Mouse (Mus musculus) layer of hippocampus, adult 9-10 months (tissue): ENCODE results near the gene Pdcd11.

Source experiments
- DNase-seq: peaks from one replicate; pipeline ENCODE4 v3.0.0; 2022; ENCODE audit warnings: low spot score

Gene Pdcd11

GRCm38 (mm10) chr19:47090550-47091156, at the start of gene Pdcd11, which contains the start of gene Usmg5:
TSS of gene Pdcd11 (plus strand) at chr19:47090768.
TSS of gene Usmg5 (minus strand) at chr19:47090647.
- peak; percentile 81 for DNase-seq

DNA sequence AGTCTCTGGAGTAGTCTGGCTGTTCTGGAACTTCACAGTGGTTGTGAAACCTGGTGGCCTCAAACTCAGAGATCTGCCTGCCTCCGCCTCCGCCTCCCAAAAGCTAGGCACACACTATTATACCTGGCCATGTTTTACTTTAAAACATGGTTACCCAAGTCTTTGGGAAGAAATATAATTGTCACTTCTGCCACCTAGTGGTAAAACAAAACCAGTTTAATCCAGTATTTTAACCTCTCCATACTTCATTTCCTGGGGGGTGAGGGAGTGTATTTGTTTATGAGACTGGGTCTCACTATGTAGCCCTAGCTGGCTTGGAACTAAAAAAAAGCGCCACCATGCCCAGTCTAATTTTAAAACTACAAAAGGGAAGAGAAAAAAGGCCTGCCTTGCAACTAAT, 47.0 kb upstream of the Pdcd11 start:
- DNase-seq = no peak

GRCm38 (mm10) chr19:47046343-47046742, 44.2 kb upstream of the Pdcd11 start:
- DNase-seq = no peak

DNA sequence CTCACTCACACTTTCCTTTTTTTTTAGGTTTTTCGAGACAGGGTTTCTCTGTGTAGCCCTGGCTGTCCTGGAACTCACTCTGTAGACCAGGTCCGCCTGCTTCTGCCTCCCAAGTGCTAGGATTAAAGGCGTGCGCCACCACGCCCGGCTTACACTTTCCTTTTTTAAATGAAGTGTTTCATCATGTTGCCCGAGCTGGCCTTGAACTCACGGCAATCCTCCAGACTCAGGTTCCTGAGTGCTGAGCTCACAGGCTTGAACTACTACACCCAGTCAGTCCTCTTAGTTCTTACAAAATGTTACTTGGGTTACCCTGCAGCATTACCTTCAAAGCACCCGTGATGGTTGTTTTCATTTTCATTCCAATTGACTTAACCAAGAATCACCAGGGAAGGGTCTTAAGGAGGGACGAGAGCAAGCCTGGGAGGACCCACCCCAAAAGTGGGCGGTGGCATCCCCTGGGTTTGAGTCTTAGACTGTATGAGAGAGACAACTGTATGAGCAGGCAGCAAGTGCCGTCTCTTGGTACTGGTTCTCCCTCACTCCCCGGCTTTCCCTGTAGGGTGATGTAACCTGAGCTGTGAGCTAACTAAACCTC, 43.2 kb upstream of the Pdcd11 start:
- no peak for DNase-seq

DNA sequence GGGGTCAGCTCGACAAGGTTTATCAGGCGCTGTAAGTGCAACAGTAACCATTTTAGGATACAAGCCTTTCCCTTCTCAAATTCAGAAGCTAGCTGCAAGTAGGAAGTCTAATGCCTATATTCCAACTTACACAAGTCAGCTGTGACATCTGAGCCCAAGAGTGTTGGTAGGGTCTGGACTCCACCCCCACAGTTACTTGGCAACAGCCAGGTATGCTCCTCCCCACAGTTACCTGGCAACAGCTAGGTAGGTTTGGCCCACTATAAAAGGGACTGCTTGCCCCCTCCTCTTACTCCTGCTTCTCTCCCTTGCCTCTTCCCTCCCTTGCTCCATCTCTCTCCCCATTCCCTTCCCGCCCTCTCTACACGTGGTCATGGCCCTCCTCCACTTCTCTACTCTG, 41.5 kb upstream of the Pdcd11 start:
- DNase-seq = no peak

DNA sequence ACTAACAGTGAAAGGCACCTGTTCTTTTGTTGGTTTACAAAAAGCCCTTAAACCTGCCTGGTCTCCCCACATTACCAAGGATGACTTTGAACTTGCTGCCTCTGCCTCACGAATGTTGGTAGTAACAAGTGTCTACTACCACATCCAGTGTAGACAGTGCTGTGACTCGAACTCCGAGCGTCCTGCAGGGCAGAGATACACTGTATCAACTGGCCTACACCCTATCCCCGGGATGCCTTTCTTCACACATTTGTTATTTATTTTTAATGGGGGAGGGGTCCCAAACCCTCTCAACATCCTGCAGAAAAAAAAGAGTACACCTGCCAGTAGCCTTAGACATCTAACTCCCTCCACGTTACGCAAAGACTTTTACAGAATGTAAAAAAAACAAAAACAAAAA, 40.7 kb upstream of the Pdcd11 start:
- DNase-seq = no peak

GRCm38 (mm10) chr19:47050271-47051032, 40.1 kb upstream of the Pdcd11 start, which contains the start of gene Pcgf6:
TSS of gene Pcgf6 (minus strand) at chr19:47050906.
- peak; percentile 18 for DNase-seq

DNA sequence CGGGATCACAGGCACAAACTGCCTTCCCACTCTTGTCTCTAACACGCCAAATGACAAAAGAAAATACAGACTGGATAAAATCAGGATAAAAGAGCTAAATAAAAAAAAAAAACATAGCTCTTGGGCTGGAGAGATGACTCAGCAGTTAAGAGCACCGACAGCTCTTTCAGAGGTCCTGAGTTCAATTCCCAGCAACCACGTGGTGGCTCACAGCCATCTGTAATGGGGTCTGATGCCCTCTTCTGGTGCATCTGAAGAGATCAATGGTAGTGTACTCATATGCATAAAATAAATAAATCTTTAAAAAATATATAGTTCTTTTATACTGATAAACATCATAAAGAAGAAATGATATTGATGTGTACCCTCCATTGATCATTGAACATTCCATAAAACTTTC, 37.6 kb upstream of the Pdcd11 start:
- no peak for DNase-seq

DNA sequence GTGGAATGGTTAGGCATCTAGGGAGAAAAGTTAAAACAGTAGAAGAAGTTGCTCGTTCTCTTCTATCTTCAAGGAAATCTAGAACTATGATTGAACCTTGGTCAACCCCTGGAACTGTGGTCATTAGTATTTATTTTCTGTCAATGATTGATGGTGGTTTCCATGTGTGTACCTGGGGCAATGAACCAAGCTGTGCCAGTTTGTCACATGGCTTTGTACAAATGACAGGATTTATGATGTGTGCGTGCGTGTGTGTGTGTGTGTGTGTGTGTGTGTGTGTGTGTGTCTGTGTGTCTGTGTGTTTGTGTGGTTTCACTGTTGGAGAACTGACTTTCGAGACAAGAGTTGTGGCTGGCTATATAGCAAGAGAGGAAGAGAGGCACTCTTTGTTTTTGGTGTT, 37.1 kb upstream of the Pdcd11 start:
- no peak for DNase-seq

GRCm38 (mm10) chr19:47057684-47058083, 32.9 kb upstream of the Pdcd11 start:
- no peak for DNase-seq

- no peak for DNase-seq
Measured at GRCm38 (mm10) chr19:47065860-47066259, 24.7 kb upstream of the Pdcd11 start.

DNA sequence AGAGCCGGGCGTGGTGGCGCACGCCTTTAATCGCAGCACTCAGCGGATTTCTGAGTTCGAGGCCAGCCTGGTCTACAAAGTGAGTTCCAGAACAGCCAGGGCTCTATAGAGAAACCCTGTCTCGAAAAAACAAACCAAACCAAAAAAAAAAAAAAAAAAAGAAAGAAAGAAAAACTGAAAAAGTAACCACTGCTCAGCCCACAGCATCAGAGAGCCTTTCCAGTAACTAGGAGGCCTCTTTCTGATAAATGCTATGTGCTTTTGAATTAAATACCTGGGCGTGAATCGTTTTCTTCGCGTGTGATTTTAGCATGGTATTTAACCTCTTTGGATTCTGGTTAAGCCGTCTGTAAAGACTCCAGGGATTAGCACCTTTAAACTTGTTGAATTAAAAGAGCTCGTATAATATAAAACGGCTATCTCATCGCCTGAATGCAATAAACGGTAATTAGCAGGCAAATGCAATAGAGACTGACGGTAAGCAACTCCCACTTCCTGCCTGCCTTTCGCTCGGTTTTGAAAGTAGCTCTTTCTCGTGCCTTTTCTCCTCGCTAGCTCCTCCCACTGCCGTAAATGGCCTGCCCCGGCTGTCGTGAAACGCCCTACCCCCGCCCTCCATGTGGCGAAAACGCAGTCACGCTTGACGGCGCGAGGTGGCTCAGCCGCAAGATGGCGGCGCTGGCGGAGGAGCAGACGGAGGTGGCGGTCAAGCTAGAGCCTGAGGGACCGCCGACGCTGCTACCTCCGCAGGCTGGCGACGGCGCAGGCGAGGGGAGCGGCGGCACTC, 23.3 kb upstream of the Pdcd11 start, which contains the start of gene Taf5:
Gene Taf5 (plus strand): TSS at position 651 of the 787 bp plus-strand sequence.
- DNase-seq = peak; percentile 88

DNA sequence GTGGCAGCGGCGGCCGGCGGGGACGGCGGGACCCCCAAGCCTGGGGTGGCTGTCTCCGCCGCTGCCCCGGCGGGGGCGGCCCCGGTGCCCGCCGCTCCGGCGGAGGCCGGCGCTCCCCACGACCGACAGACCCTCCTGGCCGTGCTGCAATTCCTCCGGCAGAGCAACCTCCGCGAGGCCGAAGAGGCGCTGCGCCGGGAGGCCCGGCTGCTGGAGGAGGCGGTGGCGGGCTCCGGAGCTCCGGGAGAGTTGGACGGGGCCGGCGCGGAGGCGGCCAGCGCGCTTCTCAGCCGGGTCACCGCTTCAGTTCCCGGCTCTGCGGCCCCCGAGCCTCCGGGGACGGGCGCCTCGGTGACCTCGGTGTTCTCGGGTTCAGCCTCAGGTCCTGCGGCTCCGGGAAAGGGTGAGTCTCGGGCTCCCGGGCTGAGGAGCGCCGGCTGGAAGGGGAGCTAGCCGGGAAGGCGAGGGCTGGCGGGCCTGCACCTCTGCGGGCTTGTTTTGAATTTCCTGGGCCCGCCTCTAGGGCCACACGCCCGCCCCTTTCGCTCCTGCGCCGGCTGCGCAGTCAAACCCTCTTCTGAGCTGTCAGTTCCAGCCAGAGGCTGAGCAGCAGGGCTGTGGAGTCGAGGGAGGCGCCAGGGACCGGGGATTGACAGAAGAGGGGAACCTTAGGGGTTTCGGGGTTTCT, 22.5 kb upstream of the Pdcd11 start:
- peak; percentile 36 for DNase-seq

DNA sequence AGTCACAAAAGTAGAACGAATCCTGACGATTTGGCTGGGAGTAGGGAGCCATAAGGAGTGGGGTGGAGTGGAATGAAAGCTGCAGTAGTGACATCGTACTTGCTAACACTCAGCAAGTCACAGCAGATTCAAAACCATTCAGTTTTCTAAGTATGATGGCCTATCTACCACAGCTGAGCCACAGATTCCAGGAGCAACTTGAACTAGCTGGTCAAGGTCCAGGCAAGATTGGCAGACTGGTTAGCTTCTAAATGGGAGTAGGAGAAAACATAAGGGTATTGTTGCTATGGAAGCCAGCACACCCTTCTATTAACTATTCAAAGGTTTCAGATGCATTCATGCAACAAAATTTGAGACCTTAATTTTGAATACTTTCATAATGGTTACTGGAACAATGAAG, 2.3 kb upstream of the Pdcd11 start:
- DNase-seq = no peak

DNA sequence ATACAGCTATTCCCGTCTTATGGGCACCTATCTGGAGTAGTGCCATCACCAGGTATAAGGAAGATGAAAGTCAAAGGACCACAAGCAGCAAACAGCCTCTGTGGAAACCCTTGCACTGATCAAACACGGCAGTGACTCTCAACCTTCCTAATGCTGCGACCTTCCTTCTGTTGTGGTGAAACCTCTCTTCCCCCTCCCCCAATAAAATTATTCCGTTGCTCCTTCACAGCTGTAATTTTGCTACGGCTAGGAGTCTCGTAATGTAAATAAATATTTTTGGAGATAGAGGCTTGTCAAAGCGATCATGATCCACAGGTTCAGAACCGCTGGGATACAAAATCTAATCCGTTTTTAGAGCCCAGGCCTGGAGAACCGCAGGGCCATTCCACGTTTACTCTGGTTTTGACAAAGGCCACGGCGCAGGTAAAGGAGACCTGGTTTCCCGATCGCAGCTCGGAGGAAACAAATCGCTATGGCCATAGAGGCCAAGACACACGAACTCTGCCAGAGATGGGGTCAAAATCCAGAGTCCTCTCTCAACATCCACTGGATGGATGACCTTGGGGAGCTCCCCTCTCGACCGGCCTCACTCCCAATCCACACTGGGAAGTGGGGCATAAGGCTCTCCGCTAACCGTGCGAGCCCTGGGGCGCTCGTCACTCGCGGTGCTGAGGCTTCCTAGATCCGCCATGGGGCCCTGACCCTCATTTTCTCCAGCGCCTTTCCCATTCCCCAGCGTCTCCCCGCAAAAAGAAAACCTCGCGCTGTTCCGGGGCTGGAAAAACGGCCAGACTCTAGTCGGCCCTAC, 646 bp upstream of the Pdcd11 start:
- DNase-seq = no peak

DNA sequence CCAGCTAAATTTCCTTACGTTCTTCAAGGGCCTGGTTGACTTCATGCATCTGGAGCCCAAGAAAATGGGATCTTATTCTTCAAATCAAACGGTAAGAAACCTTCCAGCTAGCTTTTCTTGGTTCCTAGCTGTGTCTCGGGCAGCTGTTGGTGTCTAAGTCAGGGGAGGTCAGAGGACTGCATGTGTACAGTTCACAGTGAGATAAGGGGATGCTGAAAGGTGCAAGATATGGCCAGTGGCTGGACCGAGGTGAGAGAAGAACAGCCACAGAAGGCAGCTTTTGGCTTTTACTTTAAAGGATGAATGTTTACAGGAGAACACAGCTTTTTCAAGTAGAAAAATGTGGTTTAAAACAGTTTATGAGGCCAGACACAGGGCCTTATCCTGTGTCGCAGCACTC, 10.5 kb downstream of the Pdcd11 start:
- no peak for DNase-seq

DNA sequence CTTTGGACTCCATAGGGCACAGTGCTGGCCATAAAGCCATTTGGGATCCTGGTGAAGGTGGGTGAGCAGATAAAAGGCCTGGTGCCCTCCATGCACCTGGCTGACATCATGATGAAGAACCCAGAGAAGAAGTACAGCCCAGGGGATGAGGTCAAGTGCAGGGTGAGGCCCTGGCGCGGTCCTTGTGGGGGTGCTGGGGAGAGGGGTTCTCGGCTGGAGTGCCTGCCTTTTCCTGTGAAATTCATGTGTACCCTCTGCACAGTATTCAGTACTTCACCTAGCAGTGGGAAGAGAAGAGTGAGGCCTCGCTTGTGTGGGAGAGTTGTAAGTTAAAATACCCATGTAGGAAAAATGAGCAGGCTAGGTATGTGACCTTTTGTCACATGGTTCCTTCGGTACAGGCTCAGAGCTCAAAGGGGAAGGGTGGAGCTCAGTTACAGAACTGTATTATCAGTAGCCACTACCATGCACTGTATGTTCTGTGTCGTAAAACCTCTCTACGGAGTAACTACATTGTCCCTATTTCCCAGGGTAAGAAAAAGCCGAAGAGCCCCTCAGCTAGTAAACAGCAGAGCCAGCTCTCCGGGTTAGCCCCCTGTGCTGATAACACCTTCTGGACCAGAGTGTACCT, 14.2 kb downstream of the Pdcd11 start:
- no peak for DNase-seq

DNA sequence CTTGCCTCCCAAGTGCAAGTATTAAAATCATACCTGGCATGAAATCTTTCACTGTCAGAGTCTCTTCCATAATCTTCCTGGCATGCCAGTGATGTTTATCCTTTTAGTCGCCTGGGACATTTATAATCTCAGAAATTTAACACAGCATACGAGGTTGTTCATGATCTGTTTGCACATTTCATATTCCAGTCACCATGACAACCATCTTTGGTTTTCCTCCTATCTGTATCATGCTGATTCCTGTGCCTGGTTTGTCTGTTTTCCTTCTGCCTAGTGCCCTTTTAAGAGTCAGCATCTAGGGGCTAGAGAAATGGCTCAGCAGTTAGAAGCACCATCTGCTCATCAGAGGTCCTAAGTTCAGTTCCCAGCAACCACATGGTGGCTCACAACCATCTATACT, 28.1 kb downstream of the Pdcd11 start:
- no peak for DNase-seq

DNA sequence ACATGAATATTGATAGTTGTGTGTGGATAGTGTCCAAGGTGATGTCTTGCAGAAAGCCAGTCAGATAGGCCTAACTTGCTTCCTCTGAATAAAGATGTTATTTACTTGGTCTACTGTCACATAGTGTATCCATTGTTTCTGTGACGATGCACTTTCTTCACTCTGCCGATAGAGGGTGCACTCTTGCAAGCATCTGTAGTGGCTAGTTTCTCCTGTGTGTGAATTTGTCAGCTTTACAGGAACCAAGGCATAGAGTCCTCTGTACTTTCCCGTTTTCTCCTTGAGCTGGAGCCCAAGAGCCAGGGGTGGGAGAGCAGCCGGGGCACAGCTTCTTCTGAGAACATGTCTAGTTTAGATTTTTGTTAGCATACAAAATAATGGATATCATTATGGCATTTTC, 30.5 kb downstream of the Pdcd11 start:
- no peak for DNase-seq

GRCm38 (mm10) chr19:47122802-47123201, 32.2 kb downstream of the Pdcd11 start:
- no peak for DNase-seq
